Mouse (Mus musculus) thymus, postnatal 10 days (tissue): ENCODE data around the gene Asb3.

Experiments
- DNase-seq, 2 experiments: peaks; one replicate each; pipeline ENCODE4 v3.0.0; 2021; ENCODE audit warnings: low spot score in 2 of 2

The Asb3 gene

GRCm38 (mm10) chr11:30885171-30885871 is at the start of gene Asb3, which contains the start of gene Gpr75:
Gene Asb3 (plus strand): TSS chr11:30885416.
Gene Gpr75 (plus strand): TSS chr11:30885358.
- peak in 1 of 2 experiments; percentile 8 for DNase-seq

GRCm38 (mm10) chr11:30838793-30839192 is 46.4 kb upstream of the Asb3 start:
- DNase-seq, result no peak

GRCm38 (mm10) chr11:30844355-30844754 is 40.9 kb upstream of the Asb3 start:
- DNase-seq, result no peak

- DNase-seq, result no peak
These were observed 12.8 kb upstream of the Asb3 start for GRCm38 (mm10) chr11:30872425-30872824.

- DNase-seq, result no peak
These were observed 2.9 kb downstream of the Asb3 start for GRCm38 (mm10) chr11:30888153-30888552.

- DNase-seq, result no peak
These were observed 11.0 kb downstream of the Asb3 start for GRCm38 (mm10) chr11:30896201-30896600.

- DNase-seq, result no peak
These were observed 14.1 kb downstream of the Asb3 start for GRCm38 (mm10) chr11:30899312-30899711.

- DNase-seq, result no peak
These were observed 27.1 kb downstream of the Asb3 start for GRCm38 (mm10) chr11:30912311-30912710.

- DNase-seq, result no peak
These were observed 35.4 kb downstream of the Asb3 start for GRCm38 (mm10) chr11:30920641-30921040.

GRCm38 (mm10) chr11:30923283-30923682 is 38.1 kb downstream of the Asb3 start:
- DNase-seq, result no peak

GRCm38 (mm10) chr11:30928079-30928478 is 42.9 kb downstream of the Asb3 start:
- DNase-seq, result no peak

- DNase-seq, result no peak
These were observed 43.3 kb downstream of the Asb3 start for GRCm38 (mm10) chr11:30928498-30928897.

GRCm38 (mm10) chr11:30943522-30943921 is 58.3 kb downstream of the Asb3 start:
- no peak for DNase-seq

- DNase-seq, result no peak
These were observed 67.6 kb downstream of the Asb3 start for GRCm38 (mm10) chr11:30952829-30953228.

- peak; percentile 42 to 52 for DNase-seq
These were observed 68.4 kb downstream of the Asb3 start for GRCm38 (mm10) chr11:30953469-30954154.

- peak; percentile 86 to 87 for DNase-seq
These were observed 69.1 kb downstream of the Asb3 start, which contains the start of gene Erlec1 for GRCm38 (mm10) chr11:30954279-30954725. Gene Erlec1 (minus strand): TSS chr11:30954335.

GRCm38 (mm10) chr11:30985237-30985636 is 100.0 kb downstream of the Asb3 start:
- DNase-seq, result no peak

- DNase-seq, result peak; percentile 63 to 72
These were observed 100.8 kb downstream of the Asb3 start, which contains the start of gene Chac2 for GRCm38 (mm10) chr11:30985877-30986624. Gene Chac2 (minus strand): TSS chr11:30986350.

- no peak for DNase-seq
These were observed 101.4 kb downstream of the Asb3 start for GRCm38 (mm10) chr11:30986625-30987017.

GRCm38 (mm10) chr11:30996670-30997069 is 111.5 kb downstream of the Asb3 start:
- no peak for DNase-seq

- DNase-seq, result no peak
These were observed 113.0 kb downstream of the Asb3 start for GRCm38 (mm10) chr11:30998199-30998598.

GRCm38 (mm10) chr11:30998704-30999103 is 113.5 kb downstream of the Asb3 start:
- no peak for DNase-seq
